Mouse (Mus musculus): ENCODE measurements around the gene Cts6.
"Not testable (repeated sequence)": the region's sequence is repeated elsewhere in the genome, so short reads cannot be mapped to it uniquely, and the experiment has no call there.

The Cts6 gene

GRCm38 (mm10) chr13:61203310-61203709 is at the start of gene Cts6:
Gene Cts6 (minus strand): TSS chr13:61203410.
- DNase-seq (ENCODE audit: low spot score): no peak

- peak; percentile 73 for DNase-seq (ENCODE audit: low spot score)
Observed at GRCm38 (mm10) chr13:61241076-61241947, 38.1 kb upstream of the Cts6 start.

GRCm38 (mm10) chr13:61185151-61185933 is 17.9 kb downstream of the Cts6 start:
- DNase-seq (ENCODE audit: low spot score): not testable (repeated sequence)

- DNase-seq (ENCODE audit: low spot score): no peak
Observed at GRCm38 (mm10) chr13:61164622-61165021, 38.6 kb downstream of the Cts6 start.

GRCm38 (mm10) chr13:61164156-61164555 is 39.1 kb downstream of the Cts6 start, which contains the start of gene Ctsr:
Gene Ctsr (minus strand): TSS chr13:61164256.
- no peak for DNase-seq (ENCODE audit: low spot score)
